Mouse (Mus musculus) splenic B cell, adult 2 months (primary cell): ENCODE data around the gene Col6a5.

Experiments
- DNase-seq: peaks from one replicate; pipeline ENCODE4 v3.0.0-alpha.2; 2011; ENCODE audit warnings: low read depth, low spot score
- H3K27me3 ChIP-seq: 2 replicates; pipeline ENCODE4 v1.6.1; 2012; ENCODE audit warnings: mild to moderate bottlenecking, low read length, moderate library complexity, mixed read lengths; ENCODE audit not compliant: control insufficient read depth, poor library complexity, insufficient read depth, severe bottlenecking
- H3K36me3 ChIP-seq: 2 replicates; pipeline ENCODE4 v1.6.1; 2012; ENCODE audit warnings: mild to moderate bottlenecking, low read length, moderate library complexity, mixed read lengths; ENCODE audit not compliant: control insufficient read depth, poor library complexity, insufficient read depth, severe bottlenecking

The Col6a5 gene

GRCm38 (mm10) chr9:105949755-105950154 is 10.7 kb downstream of the Col6a5 start:
- DNase-seq = no peak
- no peaks in the 10 kb centered on the region for H3K36me3 ChIP-seq

GRCm38 (mm10) chr9:105947577-105947976 is 12.9 kb downstream of the Col6a5 start:
- Histone ChIP-seq H3K27me3 (no peaks in the 10 kb centered on the region), H3K36me3 (no peaks in the 10 kb centered on the region)
- DNase-seq = no peak

More at GRCm38 (mm10) chr9:105949755-105950154, 10.7 kb downstream of the Col6a5 start:
- no peaks in the 10 kb centered on the region for H3K27me3 ChIP-seq

GRCm38 (mm10) chr9:105933816-105934215 is 26.6 kb downstream of the Col6a5 start:
- no peak for DNase-seq
- Histone ChIP-seq H3K27me3 (no peaks in the 10 kb centered on the region), H3K36me3 (no peaks in the 10 kb centered on the region)

- Histone ChIP-seq H3K36me3 (no peaks in the 10 kb centered on the region), H3K27me3 (no peaks in the 10 kb centered on the region)
- DNase-seq = no peak
These were observed 31.2 kb downstream of the Col6a5 start for GRCm38 (mm10) chr9:105929287-105929686.

GRCm38 (mm10) chr9:105928406-105929071 is 31.9 kb downstream of the Col6a5 start:
- no peak for DNase-seq
- H3K36me3 ChIP-seq = no peaks in the 10 kb centered on the region

GRCm38 (mm10) chr9:105923659-105924058 is 36.8 kb downstream of the Col6a5 start:
- Histone ChIP-seq H3K27me3 (no peaks in the 10 kb centered on the region), H3K36me3 (no peaks in the 10 kb centered on the region)
- no peak for DNase-seq

More at GRCm38 (mm10) chr9:105928406-105929071, 31.9 kb downstream of the Col6a5 start:
- no peaks in the 10 kb centered on the region for H3K27me3 ChIP-seq

GRCm38 (mm10) chr9:105915186-105915585 is 45.3 kb downstream of the Col6a5 start:
- no peaks in the 10 kb centered on the region for H3K27me3 ChIP-seq
- no peak for DNase-seq
- no peaks in the 10 kb centered on the region for H3K36me3 ChIP-seq

GRCm38 (mm10) chr9:105910166-105910565 is 50.3 kb downstream of the Col6a5 start:
- no peaks in the 10 kb centered on the region for H3K36me3 ChIP-seq
- DNase-seq = no peak
- no peaks in the 10 kb centered on the region for H3K27me3 ChIP-seq

GRCm38 (mm10) chr9:105909352-105909751 is 51.1 kb downstream of the Col6a5 start:
- no peaks in the 10 kb centered on the region for H3K36me3 ChIP-seq
- no peak for DNase-seq
- H3K27me3 ChIP-seq = no peaks in the 10 kb centered on the region

GRCm38 (mm10) chr9:105907411-105907810 is 53.0 kb downstream of the Col6a5 start:
- Histone ChIP-seq H3K27me3 (no peaks in the 10 kb centered on the region), H3K36me3 (no peaks in the 10 kb centered on the region)
- no peak for DNase-seq

GRCm38 (mm10) chr9:105887521-105887920 is 72.9 kb downstream of the Col6a5 start:
- Histone ChIP-seq H3K36me3 (no peaks in the 10 kb centered on the region), H3K27me3 (no peaks in the 10 kb centered on the region)
- DNase-seq = no peak

- Histone ChIP-seq H3K27me3 (no peaks in the 10 kb centered on the region), H3K36me3 (no peaks in the 10 kb centered on the region)
- DNase-seq = no peak
These were observed 75.6 kb downstream of the Col6a5 start for GRCm38 (mm10) chr9:105884656-105885430.

- no peak for DNase-seq
- H3K27me3 ChIP-seq = no peaks in the 10 kb centered on the region
These were observed 79.7 kb downstream of the Col6a5 start for GRCm38 (mm10) chr9:105880743-105881142.

GRCm38 (mm10) chr9:105878365-105879108 is 81.9 kb downstream of the Col6a5 start:
- no peaks in the 10 kb centered on the region for H3K27me3 ChIP-seq
- H3K36me3 ChIP-seq = no peaks in the 10 kb centered on the region
- no peak for DNase-seq

More at GRCm38 (mm10) chr9:105880743-105881142, 79.7 kb downstream of the Col6a5 start:
- H3K36me3 ChIP-seq = no peaks in the 10 kb centered on the region

- Histone ChIP-seq H3K27me3 (no peaks in the 10 kb centered on the region; the same call in 1 of the 2 replicates), H3K36me3 (no peaks in the 10 kb centered on the region)
- no peak for DNase-seq
These were observed 84.3 kb downstream of the Col6a5 start for GRCm38 (mm10) chr9:105876124-105876523.
